Mouse (Mus musculus): ENCODE results near the gene Fam131a.
A peak's percentile ranks its signal among the peaks of the same experiment; 100 is the strongest.
"Not testable (repeated sequence)": the region's sequence is repeated elsewhere in the genome, so short reads cannot be mapped to it uniquely, and the experiment has no call there.

Gene Fam131a

DNA sequence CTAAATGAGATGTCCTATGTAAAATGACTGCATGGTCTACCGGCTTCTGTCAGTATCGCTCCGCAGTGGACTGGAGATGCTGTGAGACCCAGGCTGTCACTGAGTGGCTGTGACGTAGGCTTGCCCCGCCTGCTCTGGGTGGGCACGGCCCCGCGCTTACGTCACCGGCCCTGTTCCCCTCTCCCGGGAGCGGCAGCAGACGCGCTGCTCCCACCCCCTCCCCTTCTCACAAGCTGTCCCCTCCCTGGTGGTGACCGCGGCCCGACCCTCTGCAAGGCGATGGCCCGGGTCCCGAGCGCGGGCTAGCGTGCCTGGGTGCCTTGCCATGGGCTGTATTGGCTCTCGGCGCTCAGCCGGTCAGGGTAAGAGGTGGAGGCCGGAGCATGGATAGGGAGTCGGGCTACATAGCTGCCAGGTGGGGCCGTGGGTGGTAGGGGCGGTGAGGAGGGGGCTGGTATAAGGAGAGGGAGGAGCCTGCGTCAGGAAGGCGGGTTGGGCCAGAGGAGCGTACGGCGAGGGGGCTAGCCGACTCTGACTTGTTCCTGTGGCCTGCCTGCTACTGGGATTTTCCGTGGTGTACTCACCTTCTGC, at the start of gene Fam131a:
Gene Fam131a, plus strand, starts transcription at position 131 of the 591 bp plus-strand sequence.
- peak; percentile 87 for DNase-seq (ENCODE audit: low read depth, low spot score)

DNA sequence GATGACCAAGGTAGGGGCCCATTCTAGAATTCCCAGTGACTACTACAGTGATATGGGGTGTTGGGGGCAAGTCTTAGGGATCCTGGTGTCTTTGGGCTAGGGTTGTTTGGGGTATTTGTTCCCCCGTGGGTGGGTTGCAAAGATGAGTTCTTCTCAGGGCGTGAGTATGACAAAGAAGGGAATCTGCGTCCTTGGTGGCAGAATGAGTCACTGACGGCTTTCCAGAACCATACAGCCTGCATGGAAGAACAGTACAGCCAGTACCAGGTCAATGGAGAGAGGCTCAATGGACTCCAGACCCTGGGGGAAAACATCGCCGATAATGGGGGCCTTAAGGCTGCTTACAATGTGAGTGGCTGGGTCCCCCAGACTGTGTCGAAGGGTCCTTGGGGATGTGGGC, 49.1 kb upstream of the Fam131a start:
- DNase-seq (ENCODE audit: low read depth, low spot score), result no peak

DNA sequence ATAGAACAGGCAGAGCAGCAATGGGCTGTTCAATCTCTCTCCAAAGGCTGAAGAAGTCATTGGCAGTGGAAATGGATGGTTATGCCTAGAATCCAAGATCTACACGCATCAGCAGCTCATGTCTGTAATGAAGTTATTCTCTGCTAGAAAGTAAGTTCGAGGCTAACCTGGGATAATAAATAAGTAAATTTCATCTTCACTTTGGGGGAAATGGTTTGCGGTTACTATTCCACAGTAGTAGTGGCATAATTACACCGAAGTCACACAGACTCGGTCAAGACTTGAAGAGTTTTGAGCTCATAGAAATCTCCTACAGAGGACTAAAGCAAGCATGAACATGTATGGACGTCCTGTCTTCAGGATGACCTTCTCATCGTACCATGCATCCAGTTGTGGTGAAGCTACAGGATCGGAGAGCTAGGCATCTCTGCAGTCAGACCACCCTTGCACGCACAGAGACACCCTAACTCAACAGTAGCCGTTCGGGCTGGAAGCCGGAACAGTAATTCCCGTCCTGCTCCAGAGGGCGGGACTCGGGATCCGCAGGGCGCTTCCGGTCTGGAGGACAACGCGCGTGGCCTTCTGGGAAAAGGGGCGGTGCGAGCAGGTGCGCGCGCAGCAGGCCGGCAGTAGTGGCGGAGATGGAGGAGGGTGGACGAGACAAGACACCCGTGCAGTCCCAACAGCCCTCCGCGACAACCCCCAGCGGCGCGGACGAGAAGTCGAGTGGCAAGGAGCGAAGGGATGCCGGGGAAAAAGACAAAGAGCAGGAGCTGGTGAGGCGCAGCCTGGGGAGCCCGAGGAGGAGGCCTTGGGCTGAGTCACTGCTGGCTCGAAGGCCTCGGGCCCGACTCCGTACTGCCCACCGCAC, 41.7 kb upstream of the Fam131a start, which contains the start of gene Psmd2:
Gene Psmd2, plus strand, starts transcription at position 577 of the 871 bp plus-strand sequence.
- DNase-seq (ENCODE audit: low read depth, low spot score), result peak; percentile 91

DNA sequence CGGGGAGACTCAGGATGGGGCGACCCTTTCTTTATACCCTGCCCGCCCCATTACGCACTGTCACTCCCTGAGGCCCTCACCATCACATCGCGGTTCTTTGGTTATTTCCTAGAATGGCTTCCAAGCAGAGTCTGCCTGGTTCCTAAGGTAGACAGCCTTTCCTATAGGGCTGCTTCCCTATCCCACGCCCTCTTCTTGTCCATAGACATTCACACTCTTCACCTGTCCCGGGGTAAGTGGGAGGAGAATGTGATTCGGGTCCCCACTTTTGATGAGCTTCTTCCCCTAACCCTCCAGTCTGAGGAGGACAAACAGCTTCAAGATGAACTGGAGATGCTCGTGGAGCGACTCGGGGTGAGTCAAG, 41.1 kb upstream of the Fam131a start:
- no peak for DNase-seq (ENCODE audit: low read depth, low spot score)

DNA sequence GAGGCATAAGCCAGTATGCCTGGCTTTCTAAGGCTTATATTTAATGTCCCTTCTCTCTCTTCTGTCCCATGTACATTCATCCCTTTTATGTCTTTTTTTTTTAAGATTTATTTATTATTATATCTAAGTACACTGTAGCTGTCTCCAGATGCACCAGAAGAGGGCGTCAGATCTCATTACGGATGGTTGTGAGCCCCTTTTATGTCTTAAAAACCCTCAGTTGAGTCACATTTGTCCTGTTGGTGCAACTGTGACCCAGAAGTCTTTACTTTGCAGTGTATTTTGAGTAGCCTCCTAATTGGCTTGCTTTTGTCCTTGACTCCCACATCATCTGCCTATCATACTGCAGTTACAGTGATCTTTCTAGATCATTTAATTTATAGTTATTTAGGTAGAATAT, 39.7 kb upstream of the Fam131a start:
- DNase-seq (ENCODE audit: low read depth, low spot score), result no peak

DNA sequence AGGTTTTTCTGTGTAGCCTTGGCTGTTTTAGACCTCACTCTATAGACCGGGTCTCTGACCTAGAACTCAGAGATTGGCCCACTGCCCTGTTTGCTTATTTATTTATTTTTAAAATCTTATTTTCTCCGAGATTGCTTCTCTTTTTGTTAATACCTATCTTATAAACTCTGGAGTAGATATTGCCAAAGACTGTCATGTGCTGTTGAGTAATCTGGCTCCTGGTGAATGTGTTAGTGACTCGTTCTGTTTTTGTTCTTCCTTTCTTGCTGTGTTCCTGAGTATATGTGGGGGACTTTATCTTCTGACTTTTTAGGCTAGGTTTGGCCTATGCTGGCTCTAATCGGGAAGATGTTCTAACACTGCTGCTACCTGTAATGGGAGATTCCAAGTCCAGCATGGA, 35.4 kb upstream of the Fam131a start:
- no peak for DNase-seq (ENCODE audit: low read depth, low spot score)

DNA sequence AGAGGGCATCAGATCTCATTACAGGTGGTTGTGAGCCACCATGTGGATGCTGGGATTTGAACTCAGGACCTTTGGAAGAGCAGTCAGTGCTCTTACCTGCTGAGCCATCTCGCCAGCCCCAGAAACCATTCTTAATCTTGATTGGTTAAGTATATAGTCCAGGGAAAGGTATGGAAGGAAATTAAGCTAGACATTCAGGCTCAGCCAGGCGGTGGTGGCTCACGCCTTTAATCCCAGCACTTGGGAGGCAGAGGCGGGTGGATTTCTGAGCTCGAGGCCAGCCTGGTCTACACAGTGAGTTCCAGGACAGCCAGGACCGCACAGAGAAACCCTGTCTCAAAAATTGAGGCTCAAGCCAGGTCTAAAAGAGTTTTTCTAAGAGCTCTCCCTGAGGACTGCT, 25.0 kb upstream of the Fam131a start, which contains the start of gene Eif4g1:
Gene Eif4g1, plus strand, starts transcription at position 301 of the 400 bp plus-strand sequence.
- DNase-seq (ENCODE audit: low read depth, low spot score), result not testable (repeated sequence)

DNA sequence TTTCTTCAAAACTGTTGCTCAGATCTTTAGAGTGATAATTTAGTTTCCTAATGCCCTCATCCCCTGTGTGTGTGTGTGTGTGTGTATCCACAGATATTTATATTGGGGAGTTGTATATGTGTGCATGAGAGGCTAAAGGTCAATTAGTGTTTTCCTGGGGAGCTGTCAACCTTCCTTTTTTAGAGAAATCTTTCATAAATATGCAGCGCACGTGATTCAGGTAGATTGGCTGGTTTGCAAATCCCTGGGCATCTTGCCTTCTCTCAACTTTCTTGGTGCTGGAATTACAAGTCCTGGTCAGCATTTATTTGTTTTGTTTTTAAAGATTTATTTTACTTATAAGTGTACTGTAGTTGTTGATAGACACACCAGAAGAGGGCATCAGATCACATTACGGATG, 22.8 kb upstream of the Fam131a start:
- no peak for DNase-seq (ENCODE audit: low read depth, low spot score)

DNA sequence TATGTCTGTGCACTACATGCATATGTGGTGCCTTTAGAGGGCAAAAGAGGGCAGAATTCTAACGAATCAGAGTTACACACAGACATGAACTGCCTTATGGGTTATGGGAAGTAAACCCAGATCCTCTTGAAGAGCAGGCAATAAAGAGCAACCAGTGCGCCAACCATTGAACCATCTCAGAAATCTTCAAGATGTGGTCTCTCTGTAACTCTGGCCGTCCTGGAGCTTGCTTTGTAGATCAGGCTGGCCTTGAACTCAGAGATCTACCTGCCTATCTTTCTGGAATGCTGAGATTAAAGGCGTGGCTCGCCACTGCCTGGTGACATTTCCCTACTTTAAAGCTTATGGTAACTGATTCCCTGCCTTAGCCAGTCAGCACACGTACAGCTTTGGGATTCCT, 21.2 kb upstream of the Fam131a start:
- DNase-seq (ENCODE audit: low read depth, low spot score), result no peak

DNA sequence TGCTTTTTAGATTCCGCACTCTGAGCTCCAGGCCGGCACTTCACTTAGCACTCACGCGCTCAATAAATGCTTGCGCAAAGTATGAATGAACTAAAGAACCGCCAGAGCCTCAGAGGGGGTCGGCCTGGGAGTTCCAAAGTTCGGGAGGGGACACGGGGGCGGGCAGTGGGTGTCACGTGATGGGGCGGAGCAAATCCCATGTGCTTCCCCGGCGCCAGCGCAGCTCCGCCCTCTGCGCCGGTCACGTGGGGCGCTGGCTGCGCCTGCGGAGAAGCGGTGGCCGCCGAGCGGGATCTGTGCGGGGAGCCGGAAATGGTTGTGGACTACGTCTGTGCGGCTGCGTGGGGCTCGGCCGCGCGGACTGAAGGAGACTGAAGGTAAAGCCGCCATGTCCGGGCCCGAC, 20.5 kb upstream of the Fam131a start:
- DNase-seq (ENCODE audit: low read depth, low spot score), result peak; percentile 97

DNA sequence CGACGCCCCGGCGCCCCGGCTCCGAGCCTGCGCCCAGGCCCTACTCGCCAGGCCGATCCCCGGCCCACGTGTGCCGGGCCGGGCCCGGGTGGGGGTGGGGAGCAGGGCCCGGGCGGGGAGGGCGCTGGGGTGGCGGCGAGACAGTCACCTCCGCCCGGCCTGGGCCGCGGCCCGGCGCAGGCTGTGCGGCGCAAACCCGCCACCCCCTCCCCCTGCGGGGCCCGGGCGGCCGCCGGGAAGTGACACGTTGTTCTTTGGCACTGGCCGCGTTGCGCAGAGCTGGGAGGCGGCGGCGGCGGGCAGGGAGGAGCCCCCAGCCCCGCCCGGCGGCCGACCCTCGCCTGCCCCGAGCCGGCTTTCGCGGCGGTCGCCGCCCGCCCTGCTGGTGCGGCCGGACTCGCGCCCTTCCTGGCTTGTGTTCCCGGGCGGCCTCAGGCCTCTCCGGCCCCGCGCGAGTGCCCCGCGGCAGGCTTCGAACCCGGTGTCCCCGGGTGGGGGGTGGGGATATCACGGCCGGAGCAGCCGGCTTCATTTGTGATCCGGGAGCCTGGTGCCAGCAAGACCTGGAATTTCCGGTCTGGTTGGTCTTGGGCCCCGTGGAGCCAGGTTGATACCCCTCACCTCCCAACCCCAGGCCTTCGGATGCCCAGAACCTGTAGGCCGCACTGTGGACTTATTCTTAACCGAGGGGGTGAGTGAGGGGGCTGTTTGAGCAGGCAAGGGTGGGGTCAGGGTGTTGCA, 19.9 kb upstream of the Fam131a start:
- no peak for DNase-seq (ENCODE audit: low read depth, low spot score)

DNA sequence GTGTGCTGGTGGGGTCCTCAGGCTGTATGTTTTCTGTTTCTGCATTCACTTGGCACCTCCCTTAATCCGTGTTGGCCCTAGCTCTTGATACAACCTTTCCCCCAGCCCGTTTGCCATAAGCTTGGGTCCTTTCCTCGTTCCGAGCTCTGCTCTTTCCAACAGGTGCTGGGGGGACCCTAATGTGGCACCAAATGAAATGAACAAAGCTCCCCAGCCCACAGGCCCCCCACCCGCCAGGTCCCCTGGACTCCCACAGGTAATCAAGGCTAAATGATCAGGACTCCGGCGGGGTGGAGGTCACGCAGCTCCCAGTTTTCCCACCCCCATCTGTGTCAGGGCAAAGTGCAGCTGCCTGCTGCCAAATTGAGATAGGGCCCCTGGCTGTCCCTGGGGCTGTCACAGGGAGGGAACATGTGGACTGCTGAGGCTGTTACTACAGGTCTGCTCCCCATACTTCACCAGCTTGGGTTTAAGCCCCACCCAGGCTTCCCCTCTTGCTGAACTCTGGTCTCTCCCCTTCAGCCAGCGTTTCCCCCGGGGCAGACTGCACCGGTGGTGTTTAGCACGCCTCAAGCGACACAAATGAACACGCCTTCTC, 19.2 kb upstream of the Fam131a start:
- no peak for DNase-seq (ENCODE audit: low read depth, low spot score)

DNA sequence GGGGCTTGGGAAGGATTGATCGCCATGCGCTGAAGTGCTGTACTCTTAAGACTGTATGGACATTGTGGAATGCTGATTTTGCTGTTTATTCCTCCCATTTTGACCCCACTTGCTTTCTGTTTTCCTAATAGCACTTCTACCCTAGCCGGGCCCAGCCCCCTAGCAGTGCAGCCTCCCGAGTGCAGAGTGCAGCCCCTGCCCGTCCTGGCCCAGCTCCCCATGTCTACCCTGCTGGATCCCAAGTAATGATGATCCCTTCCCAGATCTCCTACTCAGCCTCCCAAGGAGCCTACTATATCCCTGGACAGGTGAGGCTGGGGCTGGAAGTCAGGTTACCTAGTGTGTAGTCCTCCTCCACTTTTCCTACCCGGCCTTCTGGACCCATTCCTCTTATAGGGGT, 17.8 kb upstream of the Fam131a start:
- no peak for DNase-seq (ENCODE audit: low read depth, low spot score)

DNA sequence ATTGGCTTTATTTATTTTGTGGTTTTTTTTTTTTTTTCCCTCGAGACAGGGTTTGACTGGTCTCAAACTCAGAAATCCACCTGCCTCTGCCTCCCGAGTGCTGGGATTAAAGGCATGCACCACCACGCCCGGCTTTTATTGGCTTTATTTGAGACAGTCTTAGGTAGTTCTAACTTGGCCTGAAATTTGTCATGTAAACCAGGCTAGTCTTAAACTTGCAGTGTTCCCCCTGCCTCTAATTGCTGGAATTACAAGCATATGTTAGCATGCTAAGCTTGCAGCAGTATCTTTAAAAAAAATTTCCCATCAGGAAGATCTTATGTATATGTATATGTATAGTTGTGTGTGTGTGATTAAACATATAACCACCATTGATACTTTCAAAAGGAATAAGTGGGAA, 16.3 kb upstream of the Fam131a start:
- no peak for DNase-seq (ENCODE audit: low read depth, low spot score)

DNA sequence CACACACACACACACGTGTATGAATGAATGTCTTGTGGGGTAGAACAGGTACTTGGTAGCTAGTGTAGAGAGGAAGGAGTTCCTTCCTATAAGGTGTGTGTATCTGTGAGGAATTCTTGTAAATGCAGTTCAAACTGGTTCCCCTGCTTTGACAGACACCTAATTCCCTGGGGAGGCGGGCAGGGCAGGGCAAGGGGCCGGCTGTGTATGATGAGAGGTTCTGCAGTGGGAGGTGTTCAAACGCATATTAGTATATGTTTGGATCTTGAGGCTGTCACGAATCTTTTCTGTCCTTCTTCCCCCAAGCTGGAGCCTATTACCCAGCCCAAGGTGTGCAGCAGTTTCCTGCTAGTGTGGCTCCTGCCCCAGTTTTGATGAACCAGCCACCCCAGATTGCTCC, 15.7 kb upstream of the Fam131a start:
- no peak for DNase-seq (ENCODE audit: low read depth, low spot score)

DNA sequence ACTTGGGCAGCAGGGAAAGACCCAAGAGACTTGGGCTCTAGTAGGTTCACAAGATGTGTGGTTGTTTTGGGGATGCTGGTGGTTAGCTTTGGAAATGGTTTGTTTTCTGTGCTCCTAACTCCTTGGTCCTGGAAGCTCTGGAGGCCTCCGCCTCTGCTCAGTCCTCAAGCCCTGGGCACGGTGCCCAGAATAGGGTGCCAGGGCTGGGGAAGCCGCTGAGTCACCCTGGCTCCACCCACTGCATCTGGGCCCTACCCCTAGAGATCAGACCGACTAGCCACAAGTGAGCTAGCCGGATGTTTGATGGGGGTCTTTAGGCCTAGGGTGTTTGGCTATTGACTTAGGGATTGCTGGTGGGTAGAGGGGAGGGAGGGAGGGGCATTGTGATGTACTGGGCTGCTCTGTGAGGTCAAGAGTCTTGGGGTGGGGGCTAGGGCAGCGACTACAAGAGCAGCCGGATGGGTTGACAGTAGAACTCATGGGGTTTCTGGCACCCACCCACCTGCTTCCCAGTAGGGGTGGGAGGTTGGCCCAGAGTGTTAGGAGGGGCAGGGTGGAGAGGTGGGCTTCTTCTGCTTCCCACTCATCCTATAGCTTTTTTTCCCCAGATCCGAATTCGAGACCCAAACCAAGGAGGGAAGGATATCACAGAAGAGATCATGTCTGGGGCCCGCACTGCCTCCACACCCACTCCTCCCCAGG, 14.9 kb upstream of the Fam131a start:
- no peak for DNase-seq (ENCODE audit: low read depth, low spot score)

DNA sequence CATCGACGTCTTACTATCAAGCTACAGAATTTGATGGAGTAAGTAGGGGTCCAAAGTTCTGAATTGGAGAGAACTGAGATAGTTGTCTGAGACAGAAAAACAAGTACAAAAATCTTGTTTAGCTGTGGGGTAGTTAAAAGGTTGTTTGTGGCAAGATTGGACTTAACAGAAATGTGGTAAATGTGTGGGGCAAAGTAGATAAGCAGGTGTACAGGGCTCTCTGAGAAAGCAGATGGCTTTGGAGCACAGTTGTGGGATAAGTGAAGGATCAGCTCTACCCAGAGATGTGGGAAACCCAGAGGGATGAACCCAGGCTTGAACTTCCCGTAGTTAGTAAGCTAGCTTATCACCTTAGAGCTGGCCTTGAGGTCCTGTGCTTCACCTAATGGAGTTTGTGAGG, 2.3 kb upstream of the Fam131a start:
- no peak for DNase-seq (ENCODE audit: low read depth, low spot score)

DNA sequence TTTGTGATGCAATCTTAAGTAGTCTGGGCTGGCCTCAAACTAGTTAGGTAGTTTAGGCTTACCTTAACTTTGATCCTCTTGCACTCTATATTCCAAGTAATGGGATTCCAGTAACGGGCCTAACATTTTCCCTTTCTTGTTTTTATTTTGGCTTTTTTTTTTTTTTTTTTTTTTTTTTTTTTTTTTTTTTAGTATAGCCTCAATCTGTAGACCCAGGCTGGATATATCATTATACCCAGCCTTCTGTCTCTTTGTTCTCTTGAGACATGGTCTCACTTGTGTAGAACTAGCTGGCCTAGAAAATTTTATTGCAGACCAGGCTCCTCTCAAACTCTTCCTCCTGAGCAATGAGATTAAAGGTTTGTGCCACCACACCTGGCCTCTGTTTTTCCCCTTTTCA, 1.4 kb upstream of the Fam131a start:
- DNase-seq (ENCODE audit: low read depth, low spot score), result no peak

DNA sequence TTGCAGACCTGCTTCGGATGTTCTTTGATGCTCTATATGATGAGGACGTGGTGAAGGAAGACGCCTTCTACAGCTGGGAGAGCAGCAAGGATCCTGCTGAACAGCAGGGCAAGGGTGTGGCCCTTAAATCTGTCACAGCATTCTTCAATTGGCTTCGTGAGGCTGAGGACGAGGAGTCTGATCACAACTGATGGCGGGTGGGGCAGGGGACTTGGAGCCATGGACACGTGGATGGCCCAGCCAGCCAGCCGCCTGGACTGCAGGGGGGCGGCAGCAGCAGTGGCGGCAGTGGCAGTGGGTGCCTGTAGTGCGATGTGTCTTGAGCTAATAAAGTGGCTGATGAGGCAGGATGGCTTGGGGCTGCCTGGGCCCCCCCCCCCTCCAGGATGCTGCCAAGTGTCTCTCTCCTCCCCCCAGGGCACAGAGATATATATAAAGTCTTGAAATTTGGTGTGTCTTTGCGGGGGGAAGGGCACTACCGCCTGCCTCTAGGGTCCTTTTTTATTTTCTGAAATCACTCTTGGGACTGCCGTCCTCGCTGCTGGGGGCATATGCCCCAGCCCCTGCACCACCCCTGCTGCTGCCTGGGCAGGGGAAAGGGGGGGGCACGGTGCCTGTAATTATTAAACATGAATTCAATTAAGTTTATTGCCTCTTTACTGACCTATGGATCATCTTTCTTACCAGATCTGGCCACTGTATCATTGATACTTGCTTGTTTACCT, 638 bp upstream of the Fam131a start:
- DNase-seq (ENCODE audit: low read depth, low spot score), result no peak

DNA sequence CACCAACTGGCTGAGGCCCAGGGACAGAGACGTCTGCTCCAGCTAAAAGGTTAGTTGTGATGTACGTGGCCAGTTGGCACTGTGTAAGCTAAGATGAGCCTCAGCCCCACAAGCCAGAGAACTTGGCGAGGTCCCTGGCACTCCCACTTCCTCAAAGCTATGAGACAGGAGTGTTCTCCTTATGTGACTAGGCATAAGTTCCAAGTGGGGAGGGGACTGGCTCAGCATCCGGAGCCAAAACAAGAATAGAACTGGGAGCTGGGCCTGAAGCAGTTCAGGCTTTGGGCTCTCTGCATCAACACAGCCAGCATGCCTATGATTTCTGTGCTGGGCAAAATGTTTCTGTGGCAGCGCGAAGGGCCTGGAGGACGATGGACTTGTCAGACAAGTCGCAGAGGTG, 1.7 kb downstream of the Fam131a start:
- DNase-seq (ENCODE audit: low read depth, low spot score), result no peak
